In the genomic region with DNA sequence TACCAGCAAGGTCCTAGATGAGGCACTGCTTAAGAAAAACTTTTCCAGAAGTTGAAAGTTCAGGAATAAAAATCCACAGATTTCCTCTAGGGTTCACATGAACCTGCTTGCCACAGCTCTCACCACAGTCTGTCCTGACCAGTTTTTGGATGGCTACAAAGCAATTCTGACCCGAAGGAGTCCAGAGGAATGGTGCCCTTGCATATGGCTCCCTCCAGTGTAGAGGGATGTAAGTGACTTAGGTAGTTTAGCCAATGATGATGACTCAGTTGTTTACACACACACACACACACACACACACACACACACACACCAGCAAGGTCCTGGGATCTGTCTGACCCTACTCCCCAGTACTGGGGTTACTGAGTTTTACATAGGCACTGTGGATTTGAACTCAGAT, we compare ENCODE assay signal across 15 mouse cellular contexts. TPM values are rescaled to one million over a fixed set of nuclear protein-coding genes. Genes with fewer than 3 reads are reported as not detected.
DNase-seq lines count a peak whose midpoint lies in the region; TF ChIP-seq lines count a peak whose summit lies in the region.
"Had no signal": no experiment of that assay in that cellular context is flagged by ENCODE, and none has a peak within 500 bp of the region (broad histone marks: within the 10 kb centered on the region; RNA-seq: fewer than 3 reads in every experiment).

No protein-coding gene starts in this region.

- H3K4me3 ChIP-seq in left cerebral cortex, adult 2 months, result no peak overlapping the region
- H3K4me3 ChIP-seq: limb, embryonic 10.5 days; midbrain, embryonic 13.5 days had no signal

- DNase-seq in heart, adult 18-20 months, result peak; percentile 25 to 31
- no peak for DNase-seq in heart, adult 9 months (ENCODE audit: low spot score in 2 of 2)
- DNase-seq in left cerebral cortex, adult 2 months (ENCODE audit: extremely low spot score in 1 of 2, low spot score in 2 of 2), result no peak
- no peak for DNase-seq in left cerebral cortex, adult 11 months (ENCODE audit: low spot score)
- peak; percentile 44 for DNase-seq in A20 (ENCODE audit: low read depth, low spot score)
- DNase-seq in brain, adult 2 months (ENCODE audit: low read depth, low spot score), result peak; percentile 18
- DNase-seq in cerebellum, adult 9-11 months, result no peak
- no peak for DNase-seq in thymus, postnatal 10 days (ENCODE audit: low spot score in 2 of 2)
- DNase-seq: adrenal gland, postnatal 10 days; gastrocnemius, postnatal 10 days; heart, postnatal 36 days; kidney, postnatal 14 days; right cerebral cortex, postnatal 4 days had no signal

- TF ChIP-seq CTCF in left cerebral cortex, adult 2 months (IDR thresholded peaks at IDR 0.05), result peak; percentile 4; the same call in 1 of the 2 replicates

- H3K27ac ChIP-seq in left cerebral cortex, adult 2 months, result no peak overlapping the region
- H3K27ac ChIP-seq: limb, embryonic 10.5 days; midbrain, embryonic 13.5 days had no signal

- intact Hi-C loops in left cerebral cortex, adult 2 months (cut with DNase I), result loop anchor here (5.0 kb wide), 1 partner anchor 413 kb away; no protein-coding TSS in a partner anchor

RNA-seq across cellular contexts. Expression of a gene that starts 19.4 kb away (rescaled TPM):
- total RNA-seq in heart, adult 18-20 months (2021), result 10 to 100 TPM; 19.2 to 27.3 TPM
- total RNA-seq in left cerebral cortex, adult 2 months (2021), result 10 to 100 TPM; 76.8 to 82.2 TPM

Comparison
In these comparisons a context has a peak if more than half of its experiments do, and no peak if none do; other contexts are left out.
1. DNase-seq: peak in heart, adult 18-20 months (2 of 2), A20 (single experiment) and brain, adult 2 months (single experiment); none in heart, adult 9 months (0 of 2), left cerebral cortex, adult 2 months (0 of 2), left cerebral cortex, adult 11 months (single experiment), cerebellum, adult 9-11 months (single experiment) and thymus, postnatal 10 days (0 of 2).